Mouse (Mus musculus): ENCODE measurements at regions not wholly inside any gene's neighbourhood (a gene's known extent, or its start where the extent isn't known, plus 50 kb on each side); places are given as distances from the start of the nearest gene placed in this dataset.

- peak; percentile 70 for DNase-seq (ENCODE audit: low spot score)
- Histone ChIP-seq H3K4me3 (no peak overlapping the region), H3K36me3 (no peaks in the 10 kb centered on the region), H3K27ac (no peak overlapping the region), H3K9me3 (no peaks in the 10 kb centered on the region), H3K4me1 (peaks cover 23% of the 10 kb centered on the region), H3K27me3 (ENCODE audit: insufficient read depth, poor library complexity, severe bottlenecking) (peaks cover 34% of the 10 kb centered on the region)
- 79% methylated on average over 11 of the region's 11 CpGs for WGBS
Measured at GRCm38 (mm10) chr7:129775189-129775588, 183.5 kb downstream of the Wdr11 start.

GRCm38 (mm10) chr7:129778842-129779421, 187.3 kb downstream of the Wdr11 start:
- peaks cover 9% of the 10 kb centered on the region for H3K4me1 ChIP-seq
- H3K9me3 ChIP-seq: no peaks in the 10 kb centered on the region
- H3K36me3 ChIP-seq: no peaks in the 10 kb centered on the region
- no peak overlapping the region for H3K27ac ChIP-seq
- peaks cover 20% of the 10 kb centered on the region for H3K27me3 ChIP-seq (ENCODE audit: insufficient read depth, poor library complexity, severe bottlenecking)
- no peak overlapping the region for H3K4me3 ChIP-seq
- 72% methylated on average over 13 of the region's 13 CpGs for WGBS
- DNase-seq (ENCODE audit: low spot score): no peak

GRCm38 (mm10) chr7:129779939-129780338, 188.3 kb downstream of the Wdr11 start:
- H3K36me3 ChIP-seq: no peaks in the 10 kb centered on the region
- H3K4me1 ChIP-seq: no peaks in the 10 kb centered on the region
- no peak overlapping the region for H3K27ac ChIP-seq
- no peak overlapping the region for H3K4me3 ChIP-seq
- DNase-seq (ENCODE audit: low spot score): no peak
- peaks cover 14% of the 10 kb centered on the region for H3K27me3 ChIP-seq (ENCODE audit: insufficient read depth, poor library complexity, severe bottlenecking)
- WGBS: 70% methylated on average over 6 of the region's 6 CpGs
- no peaks in the 10 kb centered on the region for H3K9me3 ChIP-seq

GRCm38 (mm10) chr7:129781756-129782155, 190.1 kb downstream of the Wdr11 start:
- 70% methylated on average over 3 of the region's 3 CpGs for WGBS
- no peaks in the 10 kb centered on the region for H3K9me3 ChIP-seq
- no peaks in the 10 kb centered on the region for H3K36me3 ChIP-seq
- H3K4me3 ChIP-seq: no peak overlapping the region
- 0 out of 2 replicates have a peak, but pooled peaks cover 4% of the 10 kb centered on the region for H3K27me3 ChIP-seq (ENCODE audit: insufficient read depth, poor library complexity, severe bottlenecking)
- no peaks in the 10 kb centered on the region for H3K4me1 ChIP-seq
- no peak overlapping the region for H3K27ac ChIP-seq
- no peak for DNase-seq (ENCODE audit: low spot score)

GRCm38 (mm10) chr7:129784966-129785365, 193.3 kb downstream of the Wdr11 start:
- H3K4me3 ChIP-seq: no peak overlapping the region
- H3K27ac ChIP-seq: no peak overlapping the region
- H3K9me3 ChIP-seq: no peaks in the 10 kb centered on the region
- DNase-seq (ENCODE audit: low spot score): no peak
- 77% methylated on average over 4 of the region's 4 CpGs for WGBS
- H3K27me3 ChIP-seq (ENCODE audit: insufficient read depth, poor library complexity, severe bottlenecking): no peaks in the 10 kb centered on the region
- no peaks in the 10 kb centered on the region for H3K36me3 ChIP-seq
- H3K4me1 ChIP-seq: peaks cover 5% of the 10 kb centered on the region; the same call in 1 of the 2 replicates

- WGBS: 56% methylated on average over 2 of the region's 2 CpGs
- no peaks in the 10 kb centered on the region for H3K9me3 ChIP-seq
- no peaks in the 10 kb centered on the region for H3K36me3 ChIP-seq
- no peaks in the 10 kb centered on the region for H3K27me3 ChIP-seq (ENCODE audit: insufficient read depth, poor library complexity, severe bottlenecking)
- no peak overlapping the region for H3K4me3 ChIP-seq
- DNase-seq (ENCODE audit: low spot score): no peak
- H3K27ac ChIP-seq: no peak overlapping the region
- peaks cover 13% of the 10 kb centered on the region for H3K4me1 ChIP-seq
Measured at GRCm38 (mm10) chr7:129787011-129787410, 195.3 kb downstream of the Wdr11 start.

- Histone ChIP-seq H3K27me3 (ENCODE audit: insufficient read depth, poor library complexity, severe bottlenecking) (no peaks in the 10 kb centered on the region), H3K4me1 (peaks cover 13% of the 10 kb centered on the region), H3K4me3 (no peak overlapping the region), H3K27ac (no peak overlapping the region), H3K36me3 (no peaks in the 10 kb centered on the region), H3K9me3 (no peaks in the 10 kb centered on the region)
- no peak for DNase-seq (ENCODE audit: low spot score)
- WGBS: 84% methylated on average over 2 of the region's 2 CpGs
Measured at GRCm38 (mm10) chr7:129787736-129788135, 196.1 kb downstream of the Wdr11 start.

GRCm38 (mm10) chr7:129789461-129789860, 197.8 kb downstream of the Wdr11 start:
- Histone ChIP-seq H3K4me3 (no peak overlapping the region), H3K27me3 (ENCODE audit: insufficient read depth, poor library complexity, severe bottlenecking) (no peaks in the 10 kb centered on the region), H3K9me3 (no peaks in the 10 kb centered on the region), H3K36me3 (no peaks in the 10 kb centered on the region), H3K27ac (no peak overlapping the region), H3K4me1 (peaks cover 16% of the 10 kb centered on the region)
- WGBS: 49% methylated on average over 6 of the region's 6 CpGs
- DNase-seq (ENCODE audit: low spot score): no peak

GRCm38 (mm10) chr7:129790590-129791449, 199.2 kb downstream of the Wdr11 start:
- H3K27ac ChIP-seq: no peak overlapping the region
- WGBS: 46% methylated on average over 6 of the region's 6 CpGs

GRCm38 (mm10) chr7:129791450-129791820, 199.8 kb downstream of the Wdr11 start:
- no peaks in the 10 kb centered on the region for H3K9me3 ChIP-seq
- H3K4me3 ChIP-seq: no peak overlapping the region
- no peak overlapping the region for H3K27ac ChIP-seq
- H3K4me1 ChIP-seq: peaks cover 17% of the 10 kb centered on the region
- no peak for DNase-seq (ENCODE audit: low spot score)
- H3K27me3 ChIP-seq (ENCODE audit: insufficient read depth, poor library complexity, severe bottlenecking): no peaks in the 10 kb centered on the region
- 83% methylated on average over 6 of the region's 6 CpGs for WGBS
- H3K36me3 ChIP-seq: no peaks in the 10 kb centered on the region

More at GRCm38 (mm10) chr7:129790590-129791449, 199.2 kb downstream of the Wdr11 start:
- Histone ChIP-seq H3K4me3 (no peak overlapping the region), H3K9me3 (no peaks in the 10 kb centered on the region), H3K36me3 (no peaks in the 10 kb centered on the region), H3K27me3 (ENCODE audit: insufficient read depth, poor library complexity, severe bottlenecking) (no peaks in the 10 kb centered on the region), H3K4me1 (peaks cover 17% of the 10 kb centered on the region)
- no peak for DNase-seq (ENCODE audit: low spot score)

- no peaks in the 10 kb centered on the region for H3K36me3 ChIP-seq
- DNase-seq (ENCODE audit: low spot score): no peak
- H3K27me3 ChIP-seq (ENCODE audit: insufficient read depth, poor library complexity, severe bottlenecking): no peaks in the 10 kb centered on the region
- 74% methylated on average over 2 of the region's 2 CpGs for WGBS
- H3K27ac ChIP-seq: no peak overlapping the region
- H3K9me3 ChIP-seq: no peaks in the 10 kb centered on the region
- no peak overlapping the region for H3K4me3 ChIP-seq
- peaks cover 17% of the 10 kb centered on the region for H3K4me1 ChIP-seq
Measured at GRCm38 (mm10) chr7:129793733-129794132, 202.1 kb downstream of the Wdr11 start.

- Histone ChIP-seq H3K27ac (no peak overlapping the region), H3K4me3 (no peak overlapping the region), H3K36me3 (no peaks in the 10 kb centered on the region), H3K4me1 (peaks cover 17% of the 10 kb centered on the region), H3K27me3 (ENCODE audit: insufficient read depth, poor library complexity, severe bottlenecking) (no peaks in the 10 kb centered on the region), H3K9me3 (no peaks in the 10 kb centered on the region)
- DNase-seq (ENCODE audit: low spot score): no peak
- WGBS: 76% methylated on average over 5 of the region's 5 CpGs
Measured at GRCm38 (mm10) chr7:129794276-129794675, 202.6 kb downstream of the Wdr11 start.

GRCm38 (mm10) chr7:129798525-129798924, 206.9 kb downstream of the Wdr11 start:
- Histone ChIP-seq H3K27me3 (ENCODE audit: insufficient read depth, poor library complexity, severe bottlenecking) (no peaks in the 10 kb centered on the region), H3K9me3 (no peaks in the 10 kb centered on the region), H3K36me3 (no peaks in the 10 kb centered on the region), H3K27ac (no peak overlapping the region), H3K4me1 (peaks cover 28% of the 10 kb centered on the region), H3K4me3 (no peak overlapping the region)
- DNase-seq (ENCODE audit: low spot score): no peak
- 92% methylated on average over 5 of the region's 5 CpGs for WGBS

Measured in heart, embryonic 10.5 days (tissue).